Comparison of ENCODE assay signal across 24 mouse cellular contexts in the genomic region with DNA sequence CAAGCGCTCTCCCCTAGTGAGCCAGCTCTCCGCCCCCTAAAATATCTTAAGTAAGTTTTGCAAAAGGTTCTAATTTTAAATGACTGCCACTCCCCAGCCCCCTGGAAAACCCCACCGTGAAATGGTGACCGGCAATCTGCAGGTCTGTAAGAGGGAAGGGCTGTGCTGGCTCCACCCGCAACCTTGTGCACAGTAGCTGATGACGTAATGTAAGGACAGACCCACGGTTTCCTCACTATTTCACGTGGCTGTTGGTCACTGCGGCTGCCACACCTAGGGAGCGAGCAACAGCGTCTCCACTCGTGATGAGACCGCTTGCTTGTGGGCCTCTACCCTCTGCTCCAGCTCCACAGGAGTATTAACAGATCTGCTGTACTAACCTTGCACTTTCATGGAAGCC. TPM values are rescaled to one million over a fixed set of nuclear protein-coding genes. Genes with fewer than 3 reads are reported as not detected.
DNase-seq lines count a peak whose midpoint lies in the region; ATAC-seq and TF ChIP-seq lines count a peak whose summit lies in the region.
"Had no signal": no experiment of that assay in that cellular context is flagged by ENCODE, and none has a peak within 500 bp of the region (broad histone marks: within the 10 kb centered on the region; RNA-seq: fewer than 3 reads in every experiment).

No protein-coding gene starts in this region.

- TF ChIP-seq CTCF in liver, postnatal 0 days (IDR thresholded peaks at IDR 0.05; ENCODE audit: low read depth), result no peak
- no peak for TF ChIP-seq CTCF in stomach, postnatal 0 days (IDR thresholded peaks at IDR 0.05; ENCODE audit: low read depth)

- no peak overlapping the region for H3K4me2 ChIP-seq in liver, postnatal 0 days (ENCODE audit: low read depth, low read length)
- H3K4me2 ChIP-seq in liver, embryonic 11.5 days, result no peak overlapping the region
- H3K4me2 ChIP-seq in stomach, postnatal 0 days (replicated peaks; ENCODE audit: low read depth), result no peak overlapping the region
- H3K4me2 ChIP-seq: embryonic facial prominence, embryonic 12.5 days; forebrain, embryonic 12.5 days; forebrain, embryonic 15.5 days; heart, embryonic 11.5 days; hindbrain, embryonic 12.5 days; hindbrain, embryonic 15.5 days had no signal

- H3K27me3 ChIP-seq in liver, postnatal 0 days (ENCODE audit: insufficient read depth, low read length), result no peaks in the 10 kb centered on the region
- H3K27me3 ChIP-seq in liver, embryonic 11.5 days (replicated peaks; ENCODE audit: control insufficient read depth, insufficient read depth, low read length), result no peaks in the 10 kb centered on the region
- H3K27me3 ChIP-seq in stomach, postnatal 0 days (ENCODE audit: control insufficient read depth, insufficient read depth, low read length), result no peaks in the 10 kb centered on the region
- H3K27me3 ChIP-seq: embryonic facial prominence, embryonic 12.5 days; forebrain, embryonic 12.5 days; forebrain, embryonic 15.5 days; hindbrain, embryonic 12.5 days; hindbrain, embryonic 15.5 days had no signal

- peaks cover 17% of the 10 kb centered on the region; the same call in 1 of the 2 replicates for H3K36me3 ChIP-seq in liver, postnatal 0 days (replicated peaks; ENCODE audit: insufficient read depth, low read length)
- H3K36me3 ChIP-seq in liver, embryonic 11.5 days (ENCODE audit: control insufficient read depth, insufficient read depth, low read length), result peaks cover 20% of the 10 kb centered on the region; the same call in 1 of the 2 replicates
- H3K36me3 ChIP-seq in stomach, postnatal 0 days (ENCODE audit: control insufficient read depth, insufficient read depth, low read length), result peaks cover 7% of the 10 kb centered on the region; the same call in 1 of the 2 replicates

- no peak for ATAC-seq in liver, postnatal 0 days
- ATAC-seq in liver, embryonic 11.5 days (replicated peaks; ENCODE audit: low FRiP score), result no peak
- peak; percentile 89 for ATAC-seq in neutrophil, adult 5-6 weeks (ENCODE audit: extremely low read depth, insufficient number of reproducible peaks, low FRiP score, poor library complexity, severe bottlenecking)
- no peak for ATAC-seq in stomach, postnatal 0 days (ENCODE audit: low FRiP score, low TSS enrichment)
- no peak for ATAC-seq in frontal cortex, adult (ENCODE audit: low TSS enrichment)
- ATAC-seq: forebrain, embryonic 15.5 days had no signal

- TF ChIP-seq EP300 in liver, postnatal 0 days (IDR thresholded peaks at IDR 0.05; ENCODE audit: low read depth), result no peak
- no peak for TF ChIP-seq EP300 in stomach, postnatal 0 days (optimal IDR thresholded peaks at IDR 0.05)

- H3K9me3 ChIP-seq in liver, postnatal 0 days (ENCODE audit: low read length), result no peaks in the 10 kb centered on the region
- no peaks in the 10 kb centered on the region for H3K9me3 ChIP-seq in liver, embryonic 11.5 days (ENCODE audit: control insufficient read depth, low read length)
- no peaks in the 10 kb centered on the region for H3K9me3 ChIP-seq in stomach, postnatal 0 days (ENCODE audit: control insufficient read depth, low read length)
- H3K9me3 ChIP-seq: embryonic facial prominence, embryonic 12.5 days; forebrain, embryonic 12.5 days; forebrain, embryonic 15.5 days; hindbrain, embryonic 12.5 days; hindbrain, embryonic 15.5 days had no signal

- DNase-seq in liver, postnatal 0 days, result peak; percentile 38
- no peak for DNase-seq in liver, embryonic 11.5 days (ENCODE audit: low spot score)
- peak; percentile 16 for DNase-seq in lung, postnatal 25 days (ENCODE audit: low spot score)
- no peak for DNase-seq in lung, postnatal 14 days
- DNase-seq in lung, postnatal 36 days, result peak; percentile 39
- DNase-seq in stomach, postnatal 0 days (ENCODE audit: low spot score), result no peak
- DNase-seq: adrenal gland, adult 2 months; adrenal gland, postnatal 14 days; B cell, adult 2 months; cerebellum, adult 11-12 months; cerebellum, adult 8-10 months; cerebellum, postnatal 14 days; gastrocnemius, postnatal 10 days; gastrocnemius, postnatal 36 days; heart, adult 11 months had no signal

- H3K9ac ChIP-seq in liver, postnatal 0 days (replicated peaks), result no peak overlapping the region
- no peak overlapping the region for H3K9ac ChIP-seq in liver, embryonic 11.5 days (ENCODE audit: low read depth, low read length)
- no peak overlapping the region for H3K9ac ChIP-seq in stomach, postnatal 0 days (ENCODE audit: low read length)
- H3K9ac ChIP-seq: embryonic facial prominence, embryonic 12.5 days; forebrain, embryonic 12.5 days; forebrain, embryonic 15.5 days; hindbrain, embryonic 12.5 days; hindbrain, embryonic 15.5 days had no signal

- H3K4me1 ChIP-seq in liver, postnatal 0 days (ENCODE audit: insufficient read depth), result no peaks in the 10 kb centered on the region
- no peaks in the 10 kb centered on the region for H3K4me1 ChIP-seq in liver, embryonic 11.5 days (replicated peaks; ENCODE audit: control insufficient read depth, insufficient read depth, low read length)
- H3K4me1 ChIP-seq in stomach, postnatal 0 days (replicated peaks; ENCODE audit: control insufficient read depth, insufficient read depth), result no peaks in the 10 kb centered on the region
- H3K4me1 ChIP-seq: embryonic facial prominence, embryonic 12.5 days; forebrain, embryonic 12.5 days; forebrain, embryonic 15.5 days; hindbrain, embryonic 15.5 days had no signal

- 74% methylated on average over 13 of the region's 13 CpGs for WGBS in liver, postnatal 0 days (ENCODE audit: insufficient replicate concordance)
- 91% methylated on average over 13 of the region's 13 CpGs for WGBS in liver, embryonic 11.5 days
- 86% methylated on average over 13 of the region's 13 CpGs for WGBS in stomach, postnatal 0 days

- H3K27ac ChIP-seq in liver, postnatal 0 days (ENCODE audit: low read depth), result no peak overlapping the region
- H3K27ac ChIP-seq in liver, embryonic 11.5 days (ENCODE audit: low read depth, low read length), result no peak overlapping the region
- H3K27ac ChIP-seq in stomach, postnatal 0 days (replicated peaks), result no peak overlapping the region
- H3K27ac ChIP-seq: embryonic facial prominence, embryonic 12.5 days; forebrain, embryonic 12.5 days; forebrain, embryonic 15.5 days; hindbrain, embryonic 12.5 days; hindbrain, embryonic 15.5 days had no signal

- no peak overlapping the region for H3K4me3 ChIP-seq in liver, postnatal 0 days (ENCODE audit: low read depth, low read length)
- no peak overlapping the region for H3K4me3 ChIP-seq in liver, embryonic 11.5 days (ENCODE audit: low read depth, low read length)
- H3K4me3 ChIP-seq in stomach, postnatal 0 days (ENCODE audit: low read depth, low read length), result no peak overlapping the region
- H3K4me3 ChIP-seq: embryonic facial prominence, embryonic 12.5 days; erythroblast, embryonic 14.5 days; forebrain, embryonic 12.5 days; forebrain, embryonic 15.5 days; hindbrain, embryonic 12.5 days; hindbrain, embryonic 15.5 days had no signal

RNA-seq across cellular contexts. Expression of gene Klhdc4, which starts 23.2 kb away (rescaled TPM):
- polyA plus RNA-seq in liver, postnatal 0 days (2015; fragmentation: Nextera tagmentation; extraction: Ambion mirVana), result 8.2 and 8.7 TPM in 2 replicates
- polyA plus RNA-seq in liver, embryonic 11.5 days (2014; fragmentation: Nextera tagmentation; extraction: Ambion mirVana), result 52.8 and 54.0 TPM in 2 replicates
- total RNA-seq in neutrophil, adult 5-6 weeks (2017), result 41.6 and 42.4 TPM in 2 replicates
- polyA plus RNA-seq in stomach, postnatal 0 days (2015; fragmentation: Nextera tagmentation; extraction: Ambion mirVana), result 13.7 and 14.7 TPM in 2 replicates

Comparison
In these comparisons a context has a peak if more than half of its experiments do, and no peak if none do; other contexts are left out.
1. DNase-seq: peak in liver, postnatal 0 days (single experiment), lung, postnatal 25 days (single experiment) and lung, postnatal 36 days (single experiment); none in liver, embryonic 11.5 days (single experiment), lung, postnatal 14 days (single experiment) and stomach, postnatal 0 days (single experiment).